Mouse (Mus musculus) forebrain, embryonic 14.5 days (tissue): ENCODE measurements around the gene Prr14l. TPM values are rescaled to one million over a fixed set of nuclear protein-coding genes. Genes with fewer than 3 reads are reported as not detected.
"Not testable (repeated sequence)": the region's sequence is repeated elsewhere in the genome, so short reads cannot be mapped to it uniquely, and the experiment has no call there.

Source experiments
- ATAC-seq: fragments of 200-750 bp; cut with Nextera tagmentation; 2 replicates; pipeline ENCODE4 v1.8.0; 2017; ENCODE audit warnings: mild to moderate bottlenecking, moderate library complexity
- DNase-seq: peaks from one replicate; pipeline ENCODE4 v3.0.0-alpha.2; 2015; ENCODE audit warnings: low spot score
- H3K27ac ChIP-seq: fragments of 300-500 bp; sonication (generic); 2 replicates; pipeline ENCODE4 v1.5.1; 2014; ENCODE audit warnings: low read depth, mild to moderate bottlenecking, control low read depth, low read length, moderate library complexity
- H3K27me3 ChIP-seq: fragments of 300-500 bp; sonication (generic); replicated peaks from 2 replicates; pipeline ENCODE4 v1.6.1; 2014; ENCODE audit warnings: low read length, control low read depth, mixed read lengths; ENCODE audit not compliant: control insufficient read depth, insufficient read depth
- H3K36me3 ChIP-seq: fragments of 300-500 bp; sonication (generic); 2 replicates; pipeline ENCODE4 v1.6.1; 2014; ENCODE audit warnings: low read length, control low read depth; ENCODE audit not compliant: control insufficient read depth, insufficient read depth
- H3K4me1 ChIP-seq: fragments of 300-500 bp; sonication (generic); 2 replicates; pipeline ENCODE4 v1.6.1; 2014; ENCODE audit warnings: antibody characterized with exemption, low read length, control low read depth; ENCODE audit not compliant: control insufficient read depth, insufficient read depth
- H3K4me2 ChIP-seq: fragments of 300-500 bp; sonication (generic); 2 replicates; pipeline ENCODE4 v1.6.1; 2014; ENCODE audit warnings: mild to moderate bottlenecking, control low read depth, low read length
- H3K4me3 ChIP-seq: fragments of 300-500 bp; sonication (generic); 2 replicates; pipeline ENCODE4 v1.5.1; 2014; ENCODE audit warnings: low read depth, low read length, control low read depth
- H3K9ac ChIP-seq: fragments of 300-500 bp; sonication (generic); 2 replicates; pipeline ENCODE4 v1.6.1; 2014; ENCODE audit warnings: mild to moderate bottlenecking, low read length, control low read depth, moderate library complexity
- H3K9me3 ChIP-seq: fragments of 300-500 bp; sonication (generic); replicated peaks from 2 replicates; pipeline ENCODE4 v1.6.1; 2016; ENCODE audit warnings: low read length, control low read depth, mixed read lengths; ENCODE audit not compliant: control insufficient read depth
- WGBS: fragments of 180-500 bp; shearing (Covaris S2); extraction: QIAGEN DNeasy Blood & Tissue Kit; methylation state at CpG from one replicate; pipeline ENCODE4 v1.1.7; 2014; 5-methylcytosine and 5-hydroxymethylcytosine counted together
- polyA plus RNA-seq: library from polyadenylated mRNA; unstranded; fragments of >200 nt; fragmentation: Nextera tagmentation; extraction: Ambion mirVana; gene quantifications from 2 replicates; pipeline ENCODE4 v1.2.1, GENCODE M21; 2014

The Prr14l gene
- polyA plus RNA-seq, 1 experiment from 2014 or later, result 11.3 TPM

- peak; percentile 36; the same call in 1 of the 2 replicates for ATAC-seq
- H3K27ac ChIP-seq, result 0 out of 2 replicates have a peak overlapping the region, but pooled peaks have one; percentile 17
Measured at GRCm38 (mm10) chr5:32857781-32858220, 3.7 kb upstream of the Prr14l start.

DNA sequence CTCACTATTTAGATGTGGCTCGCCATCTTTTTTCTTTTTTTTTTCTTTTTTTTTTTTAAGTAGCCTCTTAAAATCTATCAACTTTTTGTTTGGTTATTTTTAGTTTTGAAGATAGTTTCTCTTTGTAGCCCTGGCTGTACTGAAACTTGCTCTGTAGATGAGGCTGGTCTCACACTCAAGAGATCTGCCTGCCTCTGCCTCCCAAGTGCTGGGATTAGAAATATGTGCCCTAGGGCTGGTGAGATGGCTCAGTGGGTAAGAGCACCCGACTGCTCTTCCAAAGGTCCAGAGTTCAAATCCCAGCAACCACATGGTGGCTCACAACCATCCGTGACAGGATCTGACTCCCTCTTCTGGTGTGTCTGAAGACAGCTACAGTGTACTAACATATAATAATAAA is 1.2 kb upstream of the Prr14l start:
- not testable (repeated sequence) for ATAC-seq, H3K9ac ChIP-seq, DNase-seq, H3K4me2 ChIP-seq, H3K9me3 ChIP-seq, H3K27me3 ChIP-seq, H3K4me3 ChIP-seq, H3K36me3 ChIP-seq, H3K27ac ChIP-seq
- 100% methylated on average over 2 of the region's 3 CpGs for WGBS
- peaks cover 22% of the 10 kb centered on the region for H3K4me1 ChIP-seq

More at GRCm38 (mm10) chr5:32857781-32858220, 3.7 kb upstream of the Prr14l start:
- Histone ChIP-seq H3K27me3 (no peaks in the 10 kb centered on the region), H3K4me2 (peak overlapping the region; percentile 56), H3K4me1 (peaks cover 4% of the 10 kb centered on the region), H3K9ac (peak overlapping the region; percentile 52; the same call in 1 of the 2 replicates), H3K4me3 (peak overlapping the region; percentile 38), H3K9me3 (no peaks in the 10 kb centered on the region), H3K36me3 (no peaks in the 10 kb centered on the region)
- 5% methylated on average over 6 of the region's 6 CpGs for WGBS
- peak; percentile 81 for DNase-seq

GRCm38 (mm10) chr5:32854818-32855217 is 762 bp upstream of the Prr14l start:
- Histone ChIP-seq H3K4me1 (peaks cover 22% of the 10 kb centered on the region), H3K4me2 (no peak overlapping the region), H3K4me3 (no peak overlapping the region), H3K27ac (no peak overlapping the region), H3K9ac (no peak overlapping the region; the same call in 1 of the 2 replicates), H3K27me3 (no peaks in the 10 kb centered on the region), H3K36me3 (no peaks in the 10 kb centered on the region), H3K9me3 (no peaks in the 10 kb centered on the region)
- ATAC-seq (no peak), DNase-seq (no peak)
- WGBS, result 88% methylated on average over 4 of the region's 4 CpGs

DNA sequence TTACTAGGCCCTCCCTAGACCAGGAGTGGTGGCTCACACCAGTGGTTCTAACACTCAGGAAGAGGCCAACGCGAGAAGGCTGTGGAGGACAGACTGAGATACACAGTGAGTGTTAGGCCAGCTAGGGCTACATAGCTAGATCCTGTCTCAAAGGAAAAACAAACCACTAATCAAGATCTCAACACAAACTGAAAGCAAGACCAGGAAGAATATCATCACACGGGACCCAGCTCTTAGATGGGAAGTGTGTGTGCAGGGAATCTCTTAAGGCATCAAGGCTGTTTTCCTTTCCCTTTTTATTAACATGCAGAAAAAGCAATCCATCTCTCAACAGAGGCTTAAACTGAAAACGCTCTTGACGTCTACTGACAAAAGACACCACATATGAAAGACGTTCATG is 2.0 kb downstream of the Prr14l start:
- H3K4me3 ChIP-seq, result peak overlapping the region; percentile 4; the same call in 1 of the 2 replicates

DNA sequence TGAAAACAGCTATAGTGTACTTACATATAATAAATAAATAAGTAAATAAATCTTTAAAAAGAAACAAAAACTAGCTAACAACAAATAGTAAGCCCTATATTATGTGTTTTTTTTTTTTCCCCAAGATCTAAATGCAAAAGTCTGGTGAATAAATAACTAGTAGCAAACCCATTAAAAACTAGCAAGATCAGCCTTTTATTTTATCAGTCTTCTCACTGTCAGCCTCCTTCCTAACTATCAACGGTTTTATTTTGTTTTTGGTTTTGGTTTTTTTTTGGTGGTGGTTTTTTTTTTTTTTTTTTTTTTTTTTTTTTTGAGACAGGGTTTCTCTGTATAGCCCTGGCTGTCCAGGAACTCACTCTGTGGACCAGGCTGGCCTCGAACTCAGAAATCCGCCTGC is 4.5 kb downstream of the Prr14l start:
- H3K27ac ChIP-seq, H3K4me2 ChIP-seq, H3K9ac ChIP-seq, H3K36me3 ChIP-seq, H3K9me3 ChIP-seq, H3K27me3 ChIP-seq, ATAC-seq, DNase-seq, H3K4me3 ChIP-seq: not testable (repeated sequence)
- H3K4me1 ChIP-seq, result peaks cover 22% of the 10 kb centered on the region
- whole genome bisulfite sequencing, result 99% methylated on average over 3 of the region's 3 CpGs

More for the DNA sequence above, 2.0 kb downstream of the Prr14l start:
- H3K27ac ChIP-seq, result no peak overlapping the region
- H3K9me3 ChIP-seq, result no peaks in the 10 kb centered on the region
- peaks cover 22% of the 10 kb centered on the region for H3K4me1 ChIP-seq
- DNase-seq (no peak), ATAC-seq (no peak)
- peak overlapping the region; percentile 46 for H3K9ac ChIP-seq
- peak overlapping the region; percentile 84 for H3K4me2 ChIP-seq
- H3K36me3 ChIP-seq, result peaks cover 2% of the 10 kb centered on the region; the same call in 1 of the 2 replicates
- WGBS, result 72% methylated on average over 6 of the region's 6 CpGs
- no peaks in the 10 kb centered on the region for H3K27me3 ChIP-seq

DNA sequence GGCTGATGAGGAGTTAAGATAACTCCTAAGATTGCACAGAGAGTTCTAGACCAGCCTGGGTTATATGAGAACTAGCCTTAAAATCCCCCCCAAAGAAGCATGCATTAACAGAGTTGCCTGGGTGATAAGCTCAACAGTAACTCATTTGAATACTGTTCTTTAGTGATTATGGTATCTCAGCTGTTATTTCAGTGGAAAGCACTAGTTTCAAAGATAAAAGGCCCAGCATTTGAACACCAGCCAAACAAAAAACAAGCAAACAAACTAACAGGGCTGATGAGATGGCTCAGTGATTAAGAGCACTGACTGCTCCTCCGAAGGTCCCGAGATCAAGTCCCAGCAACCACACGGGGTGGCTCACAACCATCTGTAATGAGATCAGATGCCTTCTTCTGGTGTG is 4.9 kb downstream of the Prr14l start:
- no peak for ATAC-seq
- Histone ChIP-seq H3K27ac (no peak overlapping the region), H3K4me1 (peaks cover 22% of the 10 kb centered on the region), H3K4me2 (no peak overlapping the region), H3K9ac (no peak overlapping the region), H3K36me3 (peaks cover 6% of the 10 kb centered on the region; the same call in 1 of the 2 replicates), H3K9me3 (no peaks in the 10 kb centered on the region), H3K27me3 (no peaks in the 10 kb centered on the region), H3K4me3 (no peak overlapping the region)
- 94% methylated on average over 3 of the region's 3 CpGs for WGBS
- DNase-seq, result no peak

DNA sequence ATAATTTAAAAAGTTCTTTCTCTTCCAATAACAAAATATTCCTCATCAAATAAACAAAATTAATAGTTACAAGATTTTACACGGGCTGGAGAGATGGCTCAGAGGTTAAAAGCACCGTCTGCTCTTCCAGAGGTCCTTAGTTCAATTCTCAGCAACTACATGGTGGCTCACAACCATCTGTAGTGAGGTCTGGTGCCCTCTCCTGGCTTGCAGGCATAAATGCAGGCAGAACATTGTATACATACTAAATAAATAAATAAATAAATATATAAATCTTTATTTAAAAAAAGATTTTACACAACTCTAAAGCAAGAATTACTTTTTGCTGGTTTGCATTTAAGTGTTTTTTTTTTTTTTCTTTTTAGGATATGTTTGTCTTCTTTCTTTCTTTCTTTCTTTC is 14.0 kb downstream of the Prr14l start:
- Histone ChIP-seq H3K4me2 (no peak overlapping the region), H3K9me3 (no peaks in the 10 kb centered on the region), H3K4me3 (no peak overlapping the region), H3K36me3 (peaks cover 80% of the 10 kb centered on the region), H3K27me3 (no peaks in the 10 kb centered on the region), H3K4me1 (no peaks in the 10 kb centered on the region), H3K27ac (no peak overlapping the region), H3K9ac (no peak overlapping the region)
- no peak for ATAC-seq
- no peak for DNase-seq
- 93% methylated on average over 2 of the region's 2 CpGs for WGBS

GRCm38 (mm10) chr5:32836976-32837375 is 17.1 kb downstream of the Prr14l start:
- Histone ChIP-seq H3K4me1 (no peaks in the 10 kb centered on the region), H3K27ac (no peak overlapping the region), H3K9me3 (no peaks in the 10 kb centered on the region), H3K4me3 (no peak overlapping the region), H3K9ac (no peak overlapping the region), H3K27me3 (no peaks in the 10 kb centered on the region), H3K4me2 (no peak overlapping the region), H3K36me3 (peaks cover 81% of the 10 kb centered on the region)
- DNase-seq, result no peak
- WGBS, result 88% methylated on average over 5 of the region's 5 CpGs
- ATAC-seq, result no peak

DNA sequence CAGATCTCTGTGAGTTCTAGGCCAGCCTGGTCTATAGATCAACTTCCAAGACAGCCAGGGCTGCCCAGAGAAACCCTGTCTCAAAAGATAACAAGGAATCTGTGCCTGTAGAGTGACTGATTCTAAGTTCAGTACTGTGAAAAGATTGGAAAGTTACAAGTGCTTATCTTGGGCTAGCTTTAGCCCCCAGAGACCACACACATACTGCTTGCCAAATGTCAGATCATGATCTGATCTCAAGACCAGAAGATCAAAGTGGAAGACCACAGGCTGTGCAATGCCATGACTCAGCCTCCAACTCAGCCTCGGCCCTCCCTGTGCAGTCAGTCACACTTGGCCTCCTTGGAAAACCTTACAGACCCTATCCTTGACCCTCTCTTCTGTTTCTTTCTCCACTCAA is 19.6 kb downstream of the Prr14l start:
- H3K4me3 ChIP-seq, result no peak overlapping the region
- H3K4me2 ChIP-seq, result no peak overlapping the region
- H3K9ac ChIP-seq, result no peak overlapping the region
- H3K27ac ChIP-seq, result no peak overlapping the region
- H3K4me1 ChIP-seq, result no peaks in the 10 kb centered on the region
- WGBS, result 85% methylated on average over 1 of the region's 1 CpGs
- no peaks in the 10 kb centered on the region for H3K27me3 ChIP-seq
- H3K9me3 ChIP-seq, result no peaks in the 10 kb centered on the region
- H3K36me3 ChIP-seq, result peaks cover 89% of the 10 kb centered on the region
- DNase-seq, result no peak
- no peak for ATAC-seq
